Mouse (Mus musculus) urinary bladder, adult 2 months (tissue): Measurements from ENCODE around the gene Swap70. TPM values are rescaled to one million over a fixed set of nuclear protein-coding genes. Genes with fewer than 3 reads are reported as not detected.

Experiments
- DNase-seq: peaks from one replicate; pipeline ENCODE4 v3.0.0; 2022; ENCODE audit warnings: low spot score
- polyA plus RNA-seq: library from polyadenylated mRNA; depleted of rRNA; stranded (reverse); fragments of >200 nt; gene quantifications from 2 replicates; pipeline ENCODE4 v1.2.3, GENCODE M21; 2012

The Swap70 gene
- polyA plus RNA-seq, 1 experiment = 15.2 TPM

DNA sequence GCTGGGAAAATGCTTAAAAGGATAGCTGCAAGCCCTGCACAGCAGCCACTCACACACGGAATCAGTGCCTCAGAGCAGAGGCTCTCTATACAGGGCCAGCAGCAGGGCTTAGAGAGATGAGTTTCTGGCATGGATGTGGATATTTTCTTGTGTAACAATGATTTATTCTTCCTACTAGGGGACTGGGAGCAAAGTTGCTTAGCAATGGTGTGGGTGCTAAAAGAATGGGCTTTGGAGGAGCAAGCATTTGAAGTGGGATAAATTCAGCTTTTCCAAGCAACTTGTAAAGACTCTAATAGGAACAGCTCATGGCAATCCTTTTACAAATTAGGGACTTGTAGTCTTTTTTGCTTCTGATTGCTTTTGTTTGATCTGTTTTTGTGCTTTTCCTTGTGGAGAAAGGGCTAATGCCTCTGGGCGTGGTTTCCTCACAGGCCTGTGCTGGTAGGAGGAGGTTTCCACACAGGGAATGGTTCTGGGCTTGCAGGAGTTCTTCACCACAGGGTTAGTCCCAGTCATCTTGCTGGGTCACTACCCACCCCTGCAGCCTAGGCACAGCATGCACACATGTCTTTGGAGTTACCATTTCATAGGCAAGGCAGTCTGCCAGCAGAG is 16.4 kb downstream of the Swap70 start:
- no peak for DNase-seq

DNA sequence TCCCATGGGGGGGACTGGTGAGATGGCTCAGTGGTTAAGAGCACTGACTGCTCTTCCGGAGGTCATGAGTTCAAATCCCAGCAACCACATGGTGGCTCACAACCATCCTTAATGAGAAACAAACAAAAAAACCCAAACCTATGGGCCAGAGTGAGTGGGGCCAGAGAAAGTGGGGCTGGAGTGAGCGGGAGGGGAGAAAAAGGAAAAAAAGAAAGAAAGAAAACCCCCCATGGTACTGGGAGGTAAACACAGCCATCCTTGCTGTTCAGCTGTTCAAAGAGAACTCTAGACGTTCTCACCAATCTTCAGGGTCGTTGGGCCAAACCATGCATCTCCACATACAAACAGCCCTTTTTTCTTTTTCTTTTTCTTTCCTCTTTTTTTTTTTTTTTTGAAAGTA is 18.1 kb downstream of the Swap70 start:
- DNase-seq = no peak

DNA sequence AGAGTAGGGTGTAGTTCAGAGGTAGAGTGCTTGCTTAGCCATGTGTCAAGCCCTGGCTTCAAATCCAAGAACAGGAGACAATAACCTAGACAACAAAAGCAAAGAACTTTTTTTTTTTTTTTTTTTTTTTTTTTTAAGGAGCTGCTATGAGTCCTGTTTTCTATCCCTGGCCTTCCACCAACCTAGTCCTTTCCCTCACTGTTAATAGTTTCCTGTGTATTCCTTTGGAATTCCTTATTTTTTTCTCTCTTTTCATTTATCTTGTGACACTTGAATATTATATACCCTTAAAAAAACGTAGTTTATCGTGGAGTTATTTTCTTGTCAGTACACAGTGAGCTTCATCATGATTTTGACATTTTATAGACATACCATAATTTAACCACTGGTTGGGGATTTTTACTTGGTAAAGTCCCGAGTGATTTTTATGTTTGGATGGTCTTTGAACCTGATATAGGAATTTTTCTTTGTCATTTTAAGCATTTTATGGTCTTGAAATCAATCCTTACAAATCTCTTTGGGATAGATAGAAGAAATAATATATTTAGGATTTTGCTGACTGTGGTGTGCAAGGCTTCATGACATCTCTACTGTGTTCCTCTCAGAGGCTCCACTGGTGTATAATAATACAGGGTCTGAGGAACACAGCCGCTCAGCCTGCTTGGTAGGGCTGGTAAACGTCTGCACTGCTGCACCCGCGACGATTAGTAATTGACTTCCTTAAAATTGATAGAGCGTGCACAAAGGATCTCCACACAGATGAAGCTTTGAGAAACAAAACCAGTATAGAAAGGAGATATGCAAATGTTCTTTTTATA is 20.2 kb downstream of the Swap70 start:
- no peak for DNase-seq

DNA sequence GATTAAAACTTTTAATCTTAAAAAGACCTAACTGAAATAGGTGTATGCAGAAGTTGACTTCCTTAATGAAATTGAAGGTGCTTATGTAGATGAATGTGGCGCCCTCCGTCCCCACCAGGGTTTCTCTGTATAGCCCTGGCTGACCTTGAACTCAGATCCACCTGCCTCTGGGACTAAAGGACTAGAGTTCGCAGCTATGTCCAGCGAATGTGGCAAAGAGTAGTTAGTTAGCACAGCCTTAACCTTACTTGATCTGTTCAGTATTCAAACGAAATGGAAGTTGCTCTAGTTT is 20.7 kb downstream of the Swap70 start:
- DNase-seq = no peak

DNA sequence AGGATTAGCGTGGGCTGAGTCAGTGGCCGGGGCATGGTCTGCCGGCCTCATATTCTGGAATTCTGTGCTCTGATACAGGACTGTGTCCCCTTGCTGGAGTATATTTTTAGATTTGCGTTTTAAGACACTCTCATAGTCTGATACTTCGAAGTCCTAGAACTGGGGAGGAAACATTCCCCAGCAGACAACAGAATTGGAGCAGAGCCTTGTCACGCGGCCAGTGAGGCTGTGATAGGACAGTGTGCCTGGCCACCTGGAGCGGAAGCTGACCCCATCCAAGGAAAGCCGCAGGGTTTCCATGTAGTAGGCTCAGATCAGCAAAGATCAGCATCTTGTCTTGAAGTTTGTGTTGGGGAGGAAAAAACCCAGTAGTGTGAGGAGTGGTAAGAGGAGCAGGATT is 23.6 kb downstream of the Swap70 start:
- no peak for DNase-seq

DNA sequence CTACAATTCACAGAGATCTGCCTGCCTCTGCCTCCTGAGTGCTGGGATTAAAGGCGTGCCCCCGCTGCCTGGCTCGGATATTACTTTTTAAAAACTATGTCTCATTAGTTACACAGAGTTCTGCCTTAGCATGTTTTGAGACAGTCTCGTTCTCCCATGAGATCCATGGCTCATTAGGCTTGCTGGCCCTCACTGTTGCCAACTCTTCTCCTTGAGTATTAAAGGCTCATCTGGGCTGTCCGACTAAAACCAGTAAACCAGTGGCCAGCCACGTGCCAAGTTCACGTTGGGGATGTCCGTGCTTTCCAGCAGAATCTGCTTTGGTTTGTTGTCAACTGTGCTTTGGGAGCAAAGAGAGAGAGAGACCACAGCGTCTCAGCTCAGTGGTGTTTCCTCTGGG is 25.0 kb downstream of the Swap70 start:
- no peak for DNase-seq

DNA sequence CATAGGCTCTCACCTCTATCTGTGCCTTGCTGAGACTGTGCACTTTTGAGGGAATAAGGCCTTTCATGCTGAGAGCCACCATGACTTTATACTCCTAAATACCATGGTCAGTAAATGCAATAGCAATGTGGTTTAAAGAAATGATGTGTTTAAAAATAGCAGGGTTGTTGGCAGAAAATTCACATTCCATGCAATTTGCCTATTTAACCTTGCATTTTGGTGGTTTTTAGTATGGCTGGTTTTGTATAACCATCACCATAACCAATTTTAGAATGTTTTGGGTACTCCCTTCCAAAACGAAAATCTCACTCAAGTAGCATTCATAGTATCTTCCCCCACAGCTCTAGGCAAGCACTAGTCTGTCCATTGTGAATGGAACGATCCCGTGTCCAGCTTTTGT is 26.3 kb downstream of the Swap70 start:
- DNase-seq = no peak

DNA sequence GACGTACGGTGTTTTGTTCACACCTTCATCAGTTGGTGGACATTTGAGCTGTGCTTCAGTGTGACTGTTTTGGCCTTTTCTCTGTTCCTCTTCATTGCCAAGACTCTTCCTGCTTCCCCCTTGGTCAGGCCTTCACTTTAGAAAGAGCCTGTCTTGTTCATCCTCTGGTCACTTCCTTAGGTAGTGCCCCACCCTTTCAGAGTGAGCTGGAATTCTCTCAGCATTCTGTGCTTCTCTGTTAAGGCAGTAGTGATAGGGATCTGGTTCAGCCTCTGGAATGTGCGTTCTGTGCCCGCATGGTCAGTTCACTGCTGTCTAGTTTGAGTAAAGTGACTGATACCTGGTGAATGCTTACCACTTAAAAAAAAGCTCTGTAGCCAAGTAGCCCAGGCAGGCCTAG is 27.2 kb downstream of the Swap70 start:
- no peak for DNase-seq

DNA sequence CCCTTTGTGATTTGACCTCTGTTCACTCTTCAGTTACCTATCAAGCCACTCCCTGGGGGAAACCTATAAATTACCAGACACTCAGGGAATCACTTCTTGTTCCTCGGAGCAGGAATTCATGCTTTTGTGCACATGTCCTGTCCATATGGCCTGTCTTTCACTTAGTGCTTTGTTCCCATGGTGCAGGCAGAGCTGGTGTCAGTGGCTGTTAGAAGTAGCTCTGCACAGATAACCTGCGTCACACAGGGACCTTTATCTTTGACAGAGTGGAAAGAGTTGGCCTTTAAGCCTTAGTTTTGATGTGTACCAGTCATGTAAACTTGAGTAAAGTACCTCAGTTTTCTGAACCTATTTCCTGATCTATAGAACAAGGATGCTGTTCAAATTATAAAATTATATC is 32.4 kb downstream of the Swap70 start:
- DNase-seq = no peak

DNA sequence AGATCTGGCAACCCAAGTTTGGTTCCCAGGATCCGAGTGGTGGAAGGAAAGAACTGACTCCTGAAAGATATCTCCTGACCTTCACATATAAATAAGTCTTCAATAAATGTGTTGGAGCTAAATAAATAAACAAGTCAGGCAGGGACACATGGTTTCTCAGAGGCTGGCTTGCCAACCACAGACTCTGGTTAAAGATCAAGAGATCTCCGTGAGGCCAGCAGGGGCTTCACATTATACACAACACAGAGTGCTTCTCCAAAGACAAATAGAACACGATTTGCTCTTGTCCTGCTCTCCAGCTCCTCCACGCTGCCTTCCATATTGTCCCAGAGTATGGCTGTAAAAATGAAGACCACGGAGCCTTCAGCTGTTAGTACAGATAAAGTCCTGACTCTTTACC is 32.9 kb downstream of the Swap70 start:
- DNase-seq = no peak

DNA sequence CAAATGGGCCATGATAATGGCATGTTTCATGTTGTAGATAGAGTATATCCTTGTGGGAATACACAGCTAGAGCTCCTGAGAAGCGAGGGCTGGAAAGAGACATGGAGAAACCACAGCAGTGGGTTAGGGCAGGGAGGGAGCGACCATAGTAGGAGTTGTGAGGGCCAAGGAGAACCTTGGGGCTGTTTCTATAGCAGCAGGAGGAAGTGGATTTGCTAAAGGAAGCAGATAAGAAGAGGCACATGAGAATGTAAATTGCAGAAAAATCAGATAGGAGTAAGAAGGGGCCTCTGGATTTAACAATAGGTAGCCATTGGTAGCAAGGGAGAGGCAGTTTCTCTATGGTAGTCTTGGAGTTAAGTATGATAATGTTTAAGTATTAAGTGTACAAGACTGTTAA is 35.5 kb downstream of the Swap70 start:
- DNase-seq = no peak

DNA sequence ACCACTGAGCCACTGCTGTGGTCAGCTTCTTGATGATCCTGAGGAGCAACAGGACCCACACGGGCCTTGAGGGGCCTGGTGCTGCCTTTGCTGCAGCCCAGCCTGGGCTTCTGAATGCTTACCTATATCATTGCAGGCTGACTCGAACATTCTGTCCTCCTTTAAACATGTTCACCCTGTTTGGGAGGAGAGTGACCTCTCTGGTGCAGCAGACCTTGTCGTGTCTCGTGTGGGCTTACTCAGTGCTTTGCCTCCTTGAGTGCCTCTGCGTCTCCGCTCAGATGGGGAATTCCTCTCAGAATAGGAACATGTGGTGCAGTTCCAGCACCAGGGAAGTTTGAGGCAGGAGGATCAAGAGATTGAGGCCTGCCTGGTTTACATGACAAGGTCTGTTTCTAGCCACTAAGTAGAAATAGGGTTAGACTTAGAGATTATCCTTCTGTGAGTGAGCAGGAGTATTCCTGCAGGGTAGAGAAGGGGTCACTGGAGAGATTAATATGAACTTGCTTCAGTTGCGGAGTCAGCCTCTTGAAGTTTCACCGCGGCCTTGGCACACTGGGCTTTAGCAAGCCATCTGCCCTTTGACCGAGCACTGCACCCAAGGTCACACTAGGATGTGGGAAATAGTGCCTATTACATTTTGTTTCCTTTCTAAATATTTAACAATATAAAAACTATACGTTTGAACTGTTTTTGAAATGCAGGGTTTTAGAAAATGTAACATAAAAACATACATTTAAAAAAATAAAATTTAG is 36.9 kb downstream of the Swap70 start:
- DNase-seq = no peak

DNA sequence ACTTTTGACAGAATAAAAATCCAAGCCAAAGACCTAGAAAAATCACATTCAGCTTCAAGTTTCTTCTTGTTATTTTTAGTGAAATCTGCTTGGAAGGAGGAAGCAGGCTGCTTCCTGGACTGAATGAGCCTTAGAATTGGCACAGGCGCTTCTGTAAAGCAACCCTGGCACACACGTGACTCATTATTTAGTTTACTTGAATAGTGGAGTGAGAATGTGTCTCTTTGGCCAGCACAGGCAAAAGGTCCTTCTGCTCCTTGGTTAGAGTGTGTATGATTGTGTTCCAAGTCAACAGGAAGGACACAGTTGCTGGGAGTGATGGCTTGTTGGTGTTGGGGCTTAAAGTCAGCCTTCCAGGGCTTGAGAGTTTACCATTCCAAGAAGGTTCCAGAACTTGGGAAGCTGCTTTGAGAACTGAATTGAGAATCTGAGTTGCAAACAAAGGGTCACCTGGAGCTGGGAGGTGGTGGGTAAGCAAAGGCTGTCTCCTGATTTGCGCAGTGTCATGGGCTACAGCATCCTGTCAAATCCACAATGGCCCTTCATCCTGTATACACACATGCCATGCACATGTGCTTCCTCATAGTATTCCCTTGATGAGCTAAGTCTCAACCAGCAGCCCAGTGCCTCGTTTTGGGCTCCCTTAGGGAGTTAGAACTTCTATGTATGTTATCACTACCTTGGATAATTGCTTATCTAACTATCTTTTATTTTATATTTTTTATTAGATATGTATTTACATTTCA is 38.6 kb downstream of the Swap70 start:
- DNase-seq = no peak

DNA sequence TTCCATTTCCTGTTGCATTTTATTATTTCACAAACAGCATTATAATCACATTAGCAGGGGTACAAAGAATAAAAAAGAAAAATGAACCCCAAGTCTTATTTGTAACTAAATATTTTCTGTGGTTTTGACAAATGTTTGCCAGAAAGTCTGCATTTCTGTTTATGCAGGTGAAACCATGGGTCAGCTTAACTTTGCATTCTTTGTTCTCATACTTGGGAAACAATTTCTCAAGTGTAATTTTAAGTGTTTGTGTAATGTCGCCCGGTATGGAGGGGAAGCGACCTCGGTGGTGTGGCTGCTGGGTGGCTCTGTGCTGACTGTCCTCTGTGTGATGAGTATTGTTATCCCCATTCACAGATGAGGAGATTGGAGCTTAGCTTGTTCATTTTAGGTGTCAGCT is 40.3 kb downstream of the Swap70 start:
- no peak for DNase-seq

DNA sequence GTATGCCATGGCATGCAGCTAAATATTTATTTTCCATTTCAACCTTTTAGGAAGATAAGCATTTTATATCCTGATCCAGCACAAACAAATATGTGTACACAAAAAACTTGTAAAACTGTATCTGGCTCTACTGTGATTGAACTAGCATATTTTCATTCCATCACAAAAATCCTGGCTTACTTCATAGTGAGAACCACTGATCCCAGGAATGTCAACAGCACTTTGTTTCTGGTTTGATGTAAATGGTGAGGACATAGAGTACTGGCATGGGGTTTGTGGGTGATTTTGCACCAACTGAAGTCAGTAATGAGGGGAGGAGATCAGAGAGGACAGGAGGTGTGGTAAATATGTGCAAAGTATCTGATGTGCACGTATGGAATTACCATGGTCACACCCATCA is 41.1 kb downstream of the Swap70 start:
- no peak for DNase-seq

DNA sequence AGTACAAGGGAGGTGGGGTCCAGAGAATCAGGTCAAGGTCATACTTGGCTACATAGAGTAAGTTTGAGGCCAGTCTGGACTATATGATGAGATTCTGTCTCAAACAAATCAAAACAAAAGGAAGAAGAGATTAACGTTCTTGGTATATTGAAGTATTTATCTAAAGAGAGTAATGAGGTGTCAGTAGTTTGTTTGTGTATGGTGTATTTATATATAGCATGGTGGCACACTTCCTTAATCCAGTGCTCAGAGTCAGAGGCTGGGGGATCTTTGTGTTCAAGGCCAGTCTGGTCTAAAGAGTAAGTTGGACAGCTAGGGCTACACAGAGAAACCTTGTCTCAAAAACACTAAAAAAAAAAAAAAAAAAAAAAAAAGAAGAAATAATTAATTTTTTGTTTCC is 42.0 kb downstream of the Swap70 start:
- no peak for DNase-seq

DNA sequence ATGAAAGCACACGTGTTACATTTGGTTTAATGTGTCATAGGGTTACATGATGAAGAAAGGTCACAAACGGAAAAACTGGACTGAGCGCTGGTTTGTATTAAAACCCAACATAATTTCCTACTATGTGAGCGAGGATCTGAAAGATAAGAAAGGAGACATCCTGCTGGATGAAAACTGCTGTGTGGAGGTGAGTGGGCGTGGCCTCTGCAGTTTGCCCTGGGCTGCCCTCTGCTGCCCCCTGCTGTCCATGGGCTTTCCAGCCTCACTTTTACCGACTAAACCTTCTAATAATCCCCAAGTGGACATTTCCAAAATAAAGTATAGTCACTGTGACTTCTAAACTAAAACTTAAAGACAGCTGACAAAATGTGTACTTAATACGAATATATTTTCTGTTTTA is 44.3 kb downstream of the Swap70 start:
- peak; percentile 79 for DNase-seq

DNA sequence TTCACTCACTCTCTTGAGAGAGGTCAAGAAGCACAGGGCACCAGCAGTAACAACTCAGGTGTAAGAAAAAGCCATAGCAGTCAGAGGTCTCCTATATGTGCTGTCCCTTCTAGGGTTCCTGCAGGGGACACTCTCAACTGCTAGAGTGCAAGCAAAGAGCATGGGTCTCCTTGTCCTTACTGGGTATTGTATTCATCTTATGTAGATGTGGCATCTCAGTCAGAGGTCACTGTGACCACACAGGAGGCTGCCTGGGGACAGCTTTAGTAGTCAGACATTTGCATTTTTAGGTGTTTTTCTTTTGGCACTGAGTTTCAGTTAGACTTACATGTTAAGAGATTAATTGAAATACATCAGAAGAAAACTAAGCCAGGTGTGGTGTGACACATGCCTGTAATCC is 45.5 kb downstream of the Swap70 start:
- no peak for DNase-seq

DNA sequence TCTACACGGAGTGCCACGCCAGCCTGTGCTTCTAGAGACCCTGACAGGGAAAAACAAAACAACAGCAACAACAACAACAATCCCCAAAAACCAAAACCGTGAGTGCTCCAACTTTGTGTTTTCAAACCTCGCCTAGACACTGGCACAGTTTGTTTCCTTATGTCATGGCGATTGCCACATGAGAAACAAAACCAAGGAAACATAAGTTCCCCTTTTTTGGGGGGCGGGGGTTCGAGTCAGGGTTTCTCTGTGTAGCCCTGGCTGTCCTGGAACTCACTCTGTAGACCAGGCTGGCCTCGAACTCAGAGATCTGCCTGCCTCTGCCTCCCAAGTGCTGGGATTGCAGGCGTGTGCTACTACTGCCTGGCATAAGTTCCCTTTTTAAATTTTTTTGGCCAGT is 46.5 kb downstream of the Swap70 start:
- no peak for DNase-seq

DNA sequence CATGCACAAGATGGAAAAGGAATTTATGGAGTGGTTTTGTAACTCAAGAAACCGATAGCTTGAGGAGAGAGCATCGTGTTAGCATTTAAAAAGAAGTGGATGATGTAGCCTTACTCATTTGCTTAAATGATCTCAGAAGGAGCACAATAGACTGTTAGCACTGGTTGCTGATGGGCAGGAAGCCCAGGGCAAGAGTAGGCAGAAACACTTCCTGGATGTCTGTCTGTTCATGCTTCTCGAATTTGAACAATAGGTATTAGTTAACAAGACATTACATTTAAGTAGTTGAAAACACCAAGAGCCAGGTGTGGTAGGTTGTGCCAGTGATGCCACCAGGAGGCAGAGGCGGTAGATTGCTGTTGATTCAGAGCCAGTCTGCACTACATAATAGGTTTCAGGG is 47.0 kb downstream of the Swap70 start:
- DNase-seq = no peak

DNA sequence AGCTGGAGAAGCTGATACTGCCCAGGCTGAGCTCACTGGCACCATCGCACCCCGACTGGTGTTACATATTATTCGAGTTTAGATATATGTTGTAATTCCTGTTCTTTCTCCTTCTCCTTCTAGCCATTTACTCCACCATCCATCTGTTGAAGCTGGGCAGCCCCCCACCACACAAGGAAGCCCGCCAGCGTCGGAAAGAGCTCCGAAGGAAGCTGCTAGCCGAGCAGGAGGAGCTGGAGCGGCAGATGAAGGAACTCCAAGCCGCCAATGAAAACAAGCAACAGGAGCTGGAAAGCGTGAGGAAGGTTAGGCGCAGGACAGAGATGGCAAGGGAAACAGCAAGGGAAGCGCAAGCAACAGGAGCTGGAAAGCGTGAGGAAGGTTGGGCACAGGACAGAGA is 48.3 kb downstream of the Swap70 start:
- no peak for DNase-seq

DNA sequence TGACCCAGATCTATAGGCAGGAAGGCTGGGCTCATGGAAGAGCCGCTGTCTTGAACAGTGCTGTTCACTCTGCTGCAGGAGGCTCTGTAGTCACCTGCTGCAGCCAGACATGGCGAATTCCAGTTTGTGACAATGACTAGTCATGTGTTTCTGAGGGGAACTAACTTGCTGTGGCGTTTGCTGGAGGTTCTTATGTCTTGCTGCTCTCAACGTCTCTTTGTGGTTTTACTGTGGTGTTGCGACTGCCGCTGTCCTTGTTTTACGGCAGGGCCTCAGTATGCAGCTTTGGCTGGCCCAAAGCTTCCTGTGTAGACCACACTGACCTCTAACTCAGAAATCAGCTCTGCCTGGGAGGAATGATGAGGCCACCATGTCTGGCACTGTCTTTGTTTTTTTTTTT is 48.9 kb downstream of the Swap70 start:
- DNase-seq = no peak

DNA sequence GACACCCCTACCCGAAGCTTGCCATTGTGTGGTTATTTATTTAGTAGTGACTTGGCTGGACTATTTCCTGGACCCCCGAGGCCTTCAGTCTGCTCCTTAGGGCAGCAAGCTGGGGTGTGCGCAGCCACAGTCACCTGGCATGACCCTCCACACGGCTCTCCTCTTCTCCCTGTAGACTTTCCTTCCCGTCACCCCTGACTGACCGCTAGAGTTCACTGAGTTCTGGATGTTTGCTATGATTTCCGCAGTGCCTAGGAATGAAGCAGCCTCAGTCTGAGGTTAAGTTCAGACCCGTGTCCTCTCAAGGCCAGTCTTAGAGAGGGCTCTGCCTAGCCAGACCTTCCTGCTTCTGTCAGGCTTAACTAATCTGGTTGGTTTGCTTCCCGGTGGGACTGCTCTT is 50.3 kb downstream of the Swap70 start:
- no peak for DNase-seq
